Mouse (Mus musculus): ENCODE data around the gene Gm3373.
"Not testable (repeated sequence)": the region's sequence is repeated elsewhere in the genome, so short reads cannot be mapped to it uniquely, and the experiment has no call there.

Gene Gm3373

GRCm38 (mm10) chr14:5741477-5741876 lies at the start of gene Gm3373:
Gene Gm3373 (minus strand): TSS chr14:5741577.
- not testable (repeated sequence) for DNase-seq (ENCODE audit: low read depth)

GRCm38 (mm10) chr14:5687357-5687756 lies 54.0 kb downstream of the Gm3373 start, which contains the start of gene Gm9603:
Gene Gm9603 (minus strand): TSS chr14:5687457.
- DNase-seq (ENCODE audit: low read depth) = not testable (repeated sequence)
